Comparison of ENCODE assay signal across 11 mouse cellular contexts in the genomic region with DNA sequence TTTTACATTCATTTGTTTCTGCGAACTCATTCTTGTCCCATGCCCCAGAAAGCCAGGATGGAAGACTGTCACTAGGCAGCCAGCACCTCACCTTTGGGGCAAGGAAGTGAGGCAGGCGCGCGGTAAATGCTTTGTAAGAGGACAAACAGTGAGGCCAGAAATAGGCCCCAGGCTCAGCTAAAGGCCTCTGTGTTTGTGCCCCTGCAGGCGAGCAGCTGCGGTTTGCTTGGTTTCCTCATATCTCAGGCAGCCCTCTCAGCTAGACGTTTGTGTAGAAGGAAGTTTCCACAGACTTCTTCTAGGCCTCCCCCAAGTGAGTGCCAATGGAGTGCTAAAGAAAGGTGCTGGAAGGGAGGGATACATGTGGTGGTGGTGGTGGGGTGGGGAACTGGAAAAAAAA. TPM values are rescaled to one million over a fixed set of nuclear protein-coding genes. Genes with fewer than 3 reads are reported as not detected.
DNase-seq lines count a peak whose midpoint lies in the region; ATAC-seq and TF ChIP-seq lines count a peak whose summit lies in the region.
"Had no signal": no experiment of that assay in that cellular context is flagged by ENCODE, and none has a peak within 500 bp of the region (broad histone marks: within the 10 kb centered on the region; RNA-seq: fewer than 3 reads in every experiment).

No protein-coding gene starts in this region.

- TF ChIP-seq POLR2A in bone marrow macrophage, adult 2 months (IDR thresholded peaks at IDR 0.05; ENCODE audit: borderline replicate concordance, low read depth, low read length) = no peak

- TF ChIP-seq CTCF in bone marrow macrophage, adult 2 months (IDR thresholded peaks at IDR 0.05; ENCODE audit: low read depth, low read length) = no peak

- WGBS in liver, embryonic 11.5 days = 58% methylated on average over 7 of the region's 7 CpGs
- 76% methylated on average over 7 of the region's 7 CpGs for WGBS in embryonic facial prominence, embryonic 10.5 days

- no peak overlapping the region for H3K27ac ChIP-seq in liver, embryonic 11.5 days (ENCODE audit: low read depth, low read length)
- H3K27ac ChIP-seq in bone marrow macrophage, adult 2 months (ENCODE audit: insufficient read depth, low read depth, low read length) = peak overlapping the region; percentile 94
- H3K27ac ChIP-seq in embryonic facial prominence, embryonic 10.5 days (replicated peaks) = no peak overlapping the region
- H3K27ac ChIP-seq: hindbrain, embryonic 13.5 days had no signal

- ATAC-seq in liver, embryonic 11.5 days (replicated peaks; ENCODE audit: low FRiP score) = no peak
- peak; percentile 74 for ATAC-seq in megakaryocyte progenitor cell, adult 5-6 weeks (replicated peaks; ENCODE audit: poor library complexity)

- peak; percentile 29 for DNase-seq in liver
- DNase-seq in liver, embryonic 11.5 days (ENCODE audit: low spot score) = no peak
- peak; percentile 61 for DNase-seq in thymus, postnatal 0 days (ENCODE audit: low spot score)
- no peak for DNase-seq in embryonic facial prominence, embryonic 10.5 days (ENCODE audit: low spot score)
- DNase-seq in frontal cortex, adult 2 months (ENCODE audit: extremely low spot score in 1 of 2, low spot score in 1 of 2) = no peak
- DNase-seq in kidney, adult 9 months = no peak
- DNase-seq: lung, embryonic 14.5 days had no signal

- H3K4me2 ChIP-seq in liver, embryonic 11.5 days = no peak overlapping the region
- H3K4me2 ChIP-seq: hindbrain, embryonic 13.5 days; lung, embryonic 14.5 days had no signal

- no peak overlapping the region for H3K9ac ChIP-seq in liver, embryonic 11.5 days (ENCODE audit: low read depth, low read length)
- H3K9ac ChIP-seq: hindbrain, embryonic 13.5 days; lung, embryonic 14.5 days had no signal

- no peaks in the 10 kb centered on the region for H3K4me1 ChIP-seq in liver, embryonic 11.5 days (replicated peaks; ENCODE audit: control insufficient read depth, insufficient read depth, low read length)
- H3K4me1 ChIP-seq in bone marrow macrophage, adult 2 months (ENCODE audit: control insufficient read depth, insufficient read depth, low read length) = peaks cover 46% of the 10 kb centered on the region
- H3K4me1 ChIP-seq in embryonic facial prominence, embryonic 10.5 days = no peaks in the 10 kb centered on the region
- H3K4me1 ChIP-seq: hindbrain, embryonic 13.5 days had no signal

- H3K27me3 ChIP-seq in liver, embryonic 11.5 days (replicated peaks; ENCODE audit: control insufficient read depth, insufficient read depth, low read length) = no peaks in the 10 kb centered on the region
- peaks cover 50% of the 10 kb centered on the region for H3K27me3 ChIP-seq in embryonic facial prominence, embryonic 10.5 days (replicated peaks; ENCODE audit: low read depth, poor library complexity, severe bottlenecking)

- no peaks in the 10 kb centered on the region for H3K9me3 ChIP-seq in liver, embryonic 11.5 days (ENCODE audit: control insufficient read depth, low read length)
- no peaks in the 10 kb centered on the region for H3K9me3 ChIP-seq in embryonic facial prominence, embryonic 10.5 days
- H3K9me3 ChIP-seq: hindbrain, embryonic 13.5 days had no signal

- H3K4me3 ChIP-seq in liver, embryonic 11.5 days (ENCODE audit: low read depth, low read length) = no peak overlapping the region
- H3K4me3 ChIP-seq in bone marrow macrophage, adult 2 months (ENCODE audit: insufficient read depth, low read length) = peak overlapping the region; percentile 24; the same call in 1 of the 2 replicates
- no peak overlapping the region for H3K4me3 ChIP-seq in embryonic facial prominence, embryonic 10.5 days
- H3K4me3 ChIP-seq: hindbrain, embryonic 13.5 days had no signal

- H3K36me3 ChIP-seq in liver, embryonic 11.5 days (ENCODE audit: control insufficient read depth, insufficient read depth, low read length) = no peaks in the 10 kb centered on the region
- no peaks in the 10 kb centered on the region for H3K36me3 ChIP-seq in embryonic facial prominence, embryonic 10.5 days (replicated peaks)
- H3K36me3 ChIP-seq: hindbrain, embryonic 13.5 days had no signal

RNA-seq across cellular contexts. Expression of gene Tmsb4x, which starts 18.0 kb away (rescaled TPM):
- 1,729 and 1,856 TPM in 2 replicates for polyA plus RNA-seq in liver, embryonic 11.5 days (2014; fragmentation: Nextera tagmentation; extraction: Ambion mirVana)
- 12,467 and 14,564 TPM in 2 replicates for polyA plus RNA-seq in bone marrow macrophage, adult 2 months (2012; ENCODE audit: insufficient read depth, insufficient read length, missing spikeins)
- 2,723 and 3,717 TPM in 2 replicates for total RNA-seq in megakaryocyte progenitor cell, adult 5-6 weeks (2015)
- 1,582 and 2,074 TPM in 2 replicates for total RNA-seq in megakaryocyte progenitor cell, adult 5-6 weeks (2017)
- 6,098 and 6,310 TPM in 2 replicates for polyA plus RNA-seq in thymus, postnatal 0 days (2015; fragmentation: Nextera tagmentation; extraction: Ambion mirVana)
- 2,138 and 2,201 TPM in 2 replicates for polyA plus RNA-seq in embryonic facial prominence, embryonic 10.5 days (2016; fragmentation: Nextera tagmentation; extraction: Ambion mirVana)
- polyA plus RNA-seq in frontal cortex, adult 2 months (2012; rRNA removed) = 2,019 and 2,186 TPM in 2 replicates

RNA-seq across cellular contexts. Expression of gene Tlr8, which starts 37.0 kb away (rescaled TPM):
- 0.63 and 0.84 TPM in 2 replicates for polyA plus RNA-seq in liver, embryonic 11.5 days (2014; fragmentation: Nextera tagmentation; extraction: Ambion mirVana)
- 156 and 229 TPM in 2 replicates for polyA plus RNA-seq in bone marrow macrophage, adult 2 months (2012; ENCODE audit: insufficient read depth, insufficient read length, missing spikeins)
- total RNA-seq in megakaryocyte progenitor cell, adult 5-6 weeks (2015) = 5.4 and 8.5 TPM in 2 replicates
- 2.1 and 4.0 TPM in 2 replicates for total RNA-seq in megakaryocyte progenitor cell, adult 5-6 weeks (2017)
- polyA plus RNA-seq in thymus, postnatal 0 days (2015; fragmentation: Nextera tagmentation; extraction: Ambion mirVana) = 0.59 and 0.79 TPM in 2 replicates
- 0.05 TPM in 1 of 2 replicates, not detected in the other for polyA plus RNA-seq in embryonic facial prominence, embryonic 10.5 days (2016; fragmentation: Nextera tagmentation; extraction: Ambion mirVana)
- 0.08 and 0.24 TPM in 2 replicates for polyA plus RNA-seq in frontal cortex, adult 2 months (2012; rRNA removed)
- polyA plus RNA-seq: neural tube, embryonic 14.5 days had no signal

Comparison
In these comparisons a context has a peak if more than half of its experiments do, and no peak if none do; other contexts are left out.
1. DNase-seq: peak in liver (single experiment) and thymus, postnatal 0 days (single experiment); none in liver, embryonic 11.5 days (single experiment), embryonic facial prominence, embryonic 10.5 days (single experiment), frontal cortex, adult 2 months (0 of 2) and kidney, adult 9 months (single experiment).
2. RNA of gene Tlr8, which starts 37.0 kb away (polyA plus RNA-seq): 156 to 229 TPM in bone marrow macrophage, adult 2 months; 0.59 to 0.79 TPM in thymus, postnatal 0 days, 0.63 to 0.84 TPM in liver, embryonic 11.5 days, 0.08 to 0.24 TPM in frontal cortex, adult 2 months and 0.05 TPM in embryonic facial prominence, embryonic 10.5 days; every median in the first group is over 10 times any median in the second.